Mouse (Mus musculus) right cerebral cortex, postnatal 10 days (tissue): ENCODE data around the gene Ppcs.

ENCODE experiments used
- DNase-seq, 2 experiments: peaks; one replicate each; pipeline ENCODE4 v3.0.0; 2021; ENCODE audit warnings: low spot score in 2 of 2

The Ppcs gene

DNA sequence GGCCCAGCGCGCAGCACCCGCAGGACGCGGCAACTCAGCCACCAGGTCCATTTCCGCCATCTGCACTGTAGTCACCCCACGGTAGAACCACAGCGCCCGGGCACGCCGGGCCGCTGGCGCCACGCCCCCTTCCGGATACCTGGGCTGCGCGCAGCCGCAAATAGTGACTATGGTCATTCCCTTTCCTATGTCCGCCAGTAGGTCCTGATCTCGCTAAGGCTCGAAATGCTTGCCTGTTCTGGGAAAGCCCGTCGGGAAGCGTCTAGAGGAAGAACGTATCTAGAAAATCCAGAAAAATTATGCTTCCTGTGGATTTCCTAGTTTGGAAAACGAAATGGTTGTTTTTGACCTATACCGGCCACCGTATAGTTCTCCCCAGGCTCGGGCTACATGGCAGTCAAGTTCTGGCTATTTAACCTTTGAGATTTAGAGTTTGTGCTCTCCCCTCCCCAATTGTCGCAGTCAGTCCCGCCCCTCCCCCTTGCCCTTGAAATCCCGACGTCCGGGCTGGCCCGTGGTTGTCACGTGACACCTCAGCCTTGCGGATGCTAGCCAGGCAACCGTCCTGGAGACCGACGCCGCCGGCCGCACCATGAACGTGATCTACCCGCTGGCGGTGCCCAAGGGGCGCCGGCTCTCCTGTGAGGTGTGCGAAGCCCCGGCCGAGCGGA is at the start of gene Ppcs, which contains the start of gene Zmynd12:
Ppcs (minus strand) TSS at position 127 of the 671 bp plus-strand sequence.
Zmynd12 (plus strand) TSS at position 521 of the 671 bp plus-strand sequence.
- DNase-seq = peak; percentile 90 to 92

DNA sequence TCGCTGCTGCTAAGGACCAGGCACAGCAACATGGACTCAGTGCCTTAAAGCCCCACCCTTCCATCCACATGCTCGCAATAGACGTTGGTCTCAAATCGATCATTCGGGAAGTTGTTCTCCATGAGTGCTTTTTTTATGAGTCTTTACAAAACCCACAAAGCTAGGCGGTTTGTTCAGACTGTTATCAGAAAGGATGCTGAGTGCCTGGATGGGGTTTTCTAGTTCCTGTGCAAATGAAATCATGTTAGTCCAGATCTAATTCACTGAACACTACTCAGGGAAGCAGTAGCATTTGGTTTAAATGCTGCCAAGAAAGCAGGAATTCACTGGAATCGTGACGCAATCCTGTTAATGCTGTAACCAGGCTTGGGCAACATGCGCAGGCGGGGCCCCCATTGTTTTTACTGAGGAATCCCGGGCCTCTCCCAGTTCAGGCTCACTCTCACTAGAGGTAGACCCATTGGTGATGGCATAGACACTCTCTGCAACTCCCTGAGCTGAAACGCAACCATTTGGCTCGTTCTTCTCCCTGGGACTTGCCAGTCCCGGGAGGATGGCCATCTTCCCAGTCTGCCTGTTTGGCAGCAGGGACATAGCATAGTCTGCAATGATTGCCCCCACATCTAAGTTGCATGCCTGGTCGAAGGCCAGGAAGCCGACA is 45.6 kb upstream of the Ppcs start:
- DNase-seq = peak; percentile 67

DNA sequence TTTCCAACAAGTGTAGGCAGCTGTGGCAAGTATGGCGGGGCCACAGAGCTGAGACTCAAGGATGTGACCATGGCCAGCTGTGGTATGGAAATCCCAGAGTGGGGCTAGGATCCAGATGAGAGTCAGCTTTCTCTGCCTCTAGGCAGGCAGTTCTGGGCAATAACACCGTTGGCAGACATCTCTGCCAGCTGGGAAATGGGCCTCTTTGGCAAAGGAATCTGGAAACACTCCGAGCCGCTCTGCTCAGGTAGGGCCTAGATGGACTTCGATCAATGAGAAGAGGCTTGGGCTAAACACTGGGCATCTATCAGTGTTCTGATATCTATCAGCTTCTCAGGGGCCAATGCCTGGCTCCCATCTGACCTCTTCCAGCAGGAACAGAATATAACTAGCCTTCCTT is 43.6 kb upstream of the Ppcs start:
- no peak for DNase-seq

DNA sequence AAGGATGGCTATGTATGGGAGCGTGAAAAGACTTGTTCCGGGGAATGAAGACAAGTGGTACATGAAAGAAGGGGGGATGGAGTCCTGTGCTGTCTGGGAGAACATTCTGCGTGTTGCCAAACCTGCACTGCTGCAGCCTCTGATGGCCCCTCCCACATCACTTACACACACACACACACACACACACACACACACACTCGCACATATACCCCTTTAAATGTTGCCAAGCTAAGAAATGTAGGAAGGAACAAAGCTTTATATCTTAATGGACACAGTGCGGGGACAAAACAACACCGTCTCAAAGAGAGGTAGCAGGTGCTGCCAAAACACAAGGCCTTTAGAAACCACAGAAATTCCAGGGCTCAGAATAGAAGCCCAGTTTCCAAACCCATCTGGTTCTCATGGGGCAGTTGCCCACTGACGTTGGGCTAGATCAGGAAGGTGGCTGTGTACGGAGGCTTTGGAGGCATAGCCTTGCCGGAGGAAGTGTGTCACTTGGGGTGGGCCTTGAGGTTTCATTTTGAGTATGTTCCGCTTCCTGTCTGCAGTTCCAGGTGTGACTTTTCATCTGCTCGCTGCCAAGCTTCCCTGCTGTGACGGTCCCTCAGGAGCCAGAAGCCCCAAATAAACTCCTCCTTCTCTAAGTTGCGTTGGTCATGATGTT is 41.7 kb upstream of the Ppcs start:
- DNase-seq = no peak

DNA sequence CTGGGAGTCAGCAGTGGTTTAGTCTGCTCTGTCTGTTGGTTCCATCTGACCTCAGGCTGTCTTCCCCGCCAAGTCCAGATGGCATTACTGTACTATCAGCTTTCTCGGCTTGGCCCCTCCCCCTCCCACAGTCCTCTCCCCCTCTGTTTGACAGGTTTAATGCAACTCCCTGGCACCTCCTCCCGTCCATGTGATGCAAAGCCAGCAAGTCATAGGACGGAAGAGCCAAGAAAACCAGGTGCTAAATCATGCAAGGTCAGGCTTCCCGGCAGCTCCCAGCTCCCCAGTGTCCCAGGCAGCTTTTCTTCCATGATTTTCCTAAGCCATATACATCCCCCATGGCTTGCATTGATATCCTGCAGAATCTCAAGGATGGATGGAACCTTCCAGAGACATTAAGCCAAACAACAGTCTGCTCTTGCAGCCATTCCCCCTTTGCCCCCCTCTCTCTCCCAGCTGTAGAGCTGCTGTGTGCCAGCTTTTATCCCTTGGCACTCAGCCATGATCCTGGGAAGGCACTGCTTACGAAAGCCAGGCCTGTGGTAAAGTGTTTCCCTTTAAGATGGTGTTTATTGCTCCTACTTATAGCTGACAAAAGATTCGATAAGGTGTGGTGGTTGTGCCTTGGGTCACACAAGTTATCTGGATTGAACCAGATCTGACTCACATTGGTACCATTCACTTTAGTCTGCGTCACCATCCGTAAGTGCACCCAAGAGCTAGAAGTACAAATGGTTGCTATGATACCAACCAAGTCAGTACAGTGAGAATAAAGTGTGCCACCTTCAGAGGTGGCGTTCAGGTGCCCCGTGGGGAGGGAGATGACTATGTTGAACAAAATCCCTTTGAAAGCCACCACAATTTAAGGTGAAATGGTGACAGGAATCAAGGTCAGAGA is 40.9 kb upstream of the Ppcs start:
- peak; percentile 73 to 77 for DNase-seq

DNA sequence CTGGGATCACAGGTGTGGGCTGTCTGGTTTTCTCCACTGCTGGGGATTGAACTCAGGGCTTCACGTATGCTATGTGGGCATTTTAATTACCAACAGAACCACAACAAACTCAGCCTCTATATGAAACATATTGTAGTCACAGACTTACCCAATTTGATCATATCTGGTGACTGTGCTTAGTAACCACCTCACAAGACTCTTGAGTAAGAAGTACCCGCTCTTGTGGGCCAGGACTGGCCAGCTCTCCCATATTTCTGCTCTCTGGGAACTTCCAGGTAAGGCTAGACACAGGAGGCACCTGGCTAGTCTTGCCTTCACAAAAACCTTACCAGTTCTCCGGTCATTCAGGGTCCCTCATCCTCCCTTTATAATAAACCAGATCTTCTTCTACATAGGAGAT is 40.2 kb upstream of the Ppcs start:
- no peak for DNase-seq

DNA sequence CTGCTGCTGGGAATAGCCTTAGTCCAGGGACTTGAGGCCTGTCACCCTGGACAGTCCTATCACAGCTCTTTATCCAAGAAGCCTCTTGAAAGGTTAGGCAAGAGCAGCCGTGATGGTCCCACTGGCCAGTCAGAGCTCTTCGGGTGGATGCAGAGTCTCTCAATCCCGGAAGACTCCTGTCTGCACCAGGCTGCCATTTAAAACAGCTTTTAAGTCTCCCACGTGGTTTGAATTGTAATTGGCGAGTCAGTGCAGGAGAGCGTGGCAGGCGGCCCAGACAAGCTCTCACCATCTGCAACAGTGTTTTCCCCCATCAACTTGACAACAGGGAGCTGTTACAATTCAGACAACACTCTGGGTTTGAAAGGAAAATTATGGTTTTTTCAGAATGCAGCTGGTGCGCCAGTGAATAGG is 38.5 kb upstream of the Ppcs start:
- DNase-seq = peak; percentile 93 to 95

DNA sequence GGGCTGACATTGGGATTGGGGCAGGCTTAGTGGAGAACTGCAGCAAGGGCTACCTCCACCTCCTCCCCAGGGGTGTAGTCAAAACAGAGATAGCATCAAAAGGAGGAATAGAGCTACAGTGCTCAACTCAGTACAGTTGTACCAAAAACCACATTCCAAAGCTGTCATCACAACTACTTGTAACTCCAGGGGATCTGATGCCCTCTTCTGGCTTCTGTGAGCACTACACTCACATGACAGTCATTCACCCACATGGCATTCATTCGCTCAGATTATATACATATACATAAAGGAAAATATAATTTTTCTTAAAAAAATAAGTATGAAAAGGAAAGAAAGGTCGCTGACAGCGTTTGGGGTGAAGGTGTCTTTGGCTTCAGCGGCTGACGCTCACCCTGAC is 38.1 kb upstream of the Ppcs start:
- peak; percentile 65 to 71 for DNase-seq

DNA sequence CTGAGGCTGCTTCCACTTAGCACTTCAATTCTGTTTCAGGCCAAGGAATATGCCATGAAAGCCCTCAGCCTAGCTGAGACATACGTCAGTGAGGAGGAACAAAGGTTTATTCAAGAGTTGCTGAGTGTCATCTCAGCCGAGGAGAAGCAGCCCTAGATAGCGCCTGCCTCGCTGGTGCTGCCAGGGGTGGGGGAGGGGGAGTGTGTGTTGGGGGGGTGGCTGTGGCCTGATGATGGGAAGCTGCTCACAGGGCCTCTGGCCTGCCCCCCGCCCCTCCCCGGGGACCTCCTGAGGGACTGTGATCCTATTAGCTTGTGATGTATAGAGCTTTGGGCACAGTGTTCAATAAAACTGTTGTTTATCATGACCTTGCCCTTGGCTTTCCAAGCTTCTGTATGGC is 31.3 kb upstream of the Ppcs start:
- DNase-seq = no peak

DNA sequence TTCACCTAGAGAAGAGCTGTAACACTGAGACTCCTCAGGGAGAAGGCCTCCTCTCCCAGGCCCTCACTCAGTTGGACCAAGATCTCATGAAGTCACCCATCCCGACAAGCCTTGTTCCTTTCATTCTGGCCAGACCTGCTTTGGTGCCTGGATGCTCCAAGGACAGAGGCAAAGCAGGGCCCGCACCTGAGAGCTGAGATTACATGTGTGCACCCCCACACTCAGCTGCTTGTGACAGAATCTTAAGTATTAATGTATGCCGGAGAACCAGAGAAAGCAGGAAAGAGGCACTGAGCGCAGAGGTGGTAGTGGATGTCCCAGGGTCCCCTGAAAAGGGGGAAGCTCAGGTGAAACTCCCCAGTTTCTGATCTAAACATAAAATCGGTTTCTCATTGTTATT is 30.9 kb upstream of the Ppcs start:
- DNase-seq = no peak

DNA sequence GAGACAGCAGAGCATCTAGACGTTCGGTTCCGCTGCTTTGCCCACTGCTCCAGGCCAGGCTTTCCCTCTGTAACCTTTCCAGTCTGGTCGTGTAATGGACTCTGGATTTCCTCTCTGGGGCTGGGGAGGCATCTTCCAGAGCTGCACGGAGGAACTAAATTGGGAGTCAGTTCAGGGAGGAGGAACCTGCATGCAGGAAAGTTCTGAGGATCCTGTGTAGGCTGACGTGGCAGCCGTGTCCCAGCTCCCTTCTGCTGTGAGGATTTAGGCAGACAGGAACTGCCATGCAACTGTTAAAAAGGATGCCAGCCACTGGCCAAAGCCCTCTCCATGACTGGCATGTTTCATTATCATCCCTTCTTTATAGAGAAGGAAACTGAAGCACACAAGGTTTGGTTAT is 28.2 kb upstream of the Ppcs start:
- DNase-seq = no peak

DNA sequence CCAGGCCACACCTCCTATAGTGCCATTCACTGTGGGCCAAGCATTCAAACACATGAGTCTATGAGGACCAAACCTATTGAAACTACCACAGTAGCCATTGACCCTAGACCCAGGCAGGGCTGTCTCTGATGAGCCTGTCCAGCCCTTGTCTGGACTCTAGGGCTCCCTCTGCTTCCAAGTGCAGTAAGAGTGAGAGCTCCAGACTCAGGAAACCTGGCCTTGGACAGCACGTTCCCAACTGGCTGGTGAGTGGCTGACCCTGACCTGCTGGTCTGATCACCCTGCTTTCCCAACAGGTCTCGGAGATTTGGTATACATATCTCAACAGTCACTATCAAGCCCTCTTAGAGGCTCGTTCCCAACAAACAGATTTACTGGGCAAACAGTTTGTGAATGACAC is 25.6 kb upstream of the Ppcs start:
- DNase-seq = no peak

DNA sequence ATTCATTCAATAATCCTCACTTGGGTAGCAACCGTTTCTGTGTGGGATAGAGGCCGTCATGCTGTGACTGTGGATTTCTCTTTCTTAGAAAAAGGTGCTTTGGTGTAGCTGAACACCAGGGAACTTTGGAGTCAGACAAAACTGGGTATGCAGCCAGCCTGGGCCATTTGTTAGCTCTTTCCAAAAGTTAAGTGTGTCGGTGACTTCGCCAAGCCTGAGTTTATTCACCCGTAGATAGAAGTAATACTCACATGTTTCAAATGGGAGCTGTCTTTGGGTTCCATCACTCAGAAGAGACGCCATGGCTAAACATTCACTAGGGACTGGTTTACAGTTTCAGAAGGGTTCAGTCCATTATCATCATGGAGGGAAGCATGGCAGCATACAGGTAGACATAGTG is 25.0 kb upstream of the Ppcs start:
- DNase-seq = no peak

DNA sequence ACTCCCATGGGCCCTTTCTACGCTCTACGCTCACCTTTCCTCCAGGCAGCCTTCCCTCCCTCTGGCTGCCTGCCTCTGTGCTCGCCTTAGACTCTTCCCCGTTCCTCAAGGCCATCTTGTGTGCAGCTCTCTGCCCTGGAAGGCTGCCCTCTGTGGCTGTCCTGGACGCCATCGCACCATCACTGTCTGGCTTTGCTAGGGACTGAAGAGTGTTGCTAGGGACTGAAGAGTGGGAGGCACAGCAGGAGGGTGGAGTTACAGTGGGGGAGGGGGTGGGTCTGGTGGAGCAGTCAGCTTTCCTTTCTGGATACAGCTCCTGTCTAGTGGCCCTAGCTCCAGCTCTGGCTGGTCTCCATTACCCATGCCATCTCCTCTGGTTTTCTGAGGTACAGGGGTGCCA is 20.3 kb upstream of the Ppcs start:
- no peak for DNase-seq

DNA sequence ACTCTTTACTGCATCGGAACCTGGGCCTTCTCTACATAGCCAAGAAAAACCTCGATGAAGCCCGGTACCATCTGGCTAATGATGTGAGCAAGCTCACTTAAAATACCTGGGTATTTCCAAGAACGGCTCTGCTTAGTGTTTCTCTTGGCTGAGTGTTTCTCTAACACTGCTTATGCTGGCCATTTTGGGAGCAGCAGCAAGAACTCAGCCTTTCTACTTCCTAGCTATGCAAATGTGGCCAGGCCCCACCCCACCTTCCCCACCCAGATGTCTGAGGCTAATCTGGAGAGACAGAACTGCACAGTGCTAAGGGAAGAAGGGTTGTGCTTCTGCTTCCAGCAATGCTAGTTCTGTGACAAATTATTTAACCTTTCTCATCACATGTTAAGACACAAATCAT is 19.6 kb upstream of the Ppcs start:
- DNase-seq = no peak

DNA sequence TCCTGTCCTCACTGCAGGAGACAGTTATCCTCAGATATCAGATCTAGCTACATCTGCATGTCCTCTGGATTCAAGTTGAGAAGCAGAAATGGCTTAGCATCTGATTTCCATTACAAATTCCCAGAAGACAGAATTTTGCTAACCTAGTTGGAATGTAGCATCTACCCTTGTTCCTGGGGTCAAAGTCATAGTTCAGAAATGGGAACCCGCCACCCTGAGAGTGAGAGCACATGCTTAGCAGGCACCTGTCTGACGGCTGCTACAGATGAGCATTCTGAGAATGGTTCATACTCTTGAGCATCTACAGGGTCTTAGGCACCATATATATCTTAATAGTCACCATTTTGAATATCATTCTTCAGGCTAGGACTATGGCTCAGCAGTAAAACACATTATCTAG is 15.7 kb upstream of the Ppcs start:
- DNase-seq = no peak

DNA sequence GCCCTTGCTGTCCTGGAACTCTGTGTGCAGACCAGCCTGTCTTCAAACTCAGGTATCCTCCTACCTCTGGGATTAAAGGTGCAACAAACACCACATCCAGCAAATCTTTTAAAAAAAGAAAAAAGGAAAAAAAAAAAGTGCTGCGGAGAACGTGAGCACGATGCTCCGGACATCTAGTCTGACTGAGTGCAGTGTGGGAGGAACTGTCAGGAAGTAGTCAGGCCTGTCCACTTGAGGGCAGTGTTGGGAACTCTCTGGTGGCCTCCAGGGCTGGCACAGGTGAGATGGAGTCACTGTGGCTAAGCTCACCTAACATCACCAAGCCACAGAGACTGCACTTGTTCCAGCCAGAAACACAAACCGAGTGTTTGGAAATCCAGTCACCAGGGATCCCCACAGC is 8.5 kb upstream of the Ppcs start:
- peak in 1 of 2 experiments; percentile 48 for DNase-seq

DNA sequence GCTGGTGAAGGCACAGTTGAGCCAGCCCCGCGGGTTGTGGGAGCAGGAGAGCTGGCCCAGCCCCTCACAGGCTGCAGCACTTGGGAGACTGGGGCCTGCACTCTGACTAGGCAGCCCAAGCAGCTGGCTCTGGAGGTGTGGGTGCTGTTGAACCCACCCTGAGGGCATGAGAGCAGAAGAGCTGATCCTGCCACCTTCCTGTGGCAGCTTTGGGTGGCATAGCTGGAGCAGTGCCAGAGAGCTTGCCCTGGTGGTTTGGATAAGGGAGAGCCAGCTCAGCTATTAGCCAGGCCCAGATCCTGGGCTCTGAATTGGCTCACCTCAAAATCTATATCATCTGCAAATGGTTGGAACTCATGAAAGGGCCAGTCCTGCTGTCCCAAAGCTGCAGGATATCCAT is 5.5 kb upstream of the Ppcs start:
- DNase-seq = no peak

DNA sequence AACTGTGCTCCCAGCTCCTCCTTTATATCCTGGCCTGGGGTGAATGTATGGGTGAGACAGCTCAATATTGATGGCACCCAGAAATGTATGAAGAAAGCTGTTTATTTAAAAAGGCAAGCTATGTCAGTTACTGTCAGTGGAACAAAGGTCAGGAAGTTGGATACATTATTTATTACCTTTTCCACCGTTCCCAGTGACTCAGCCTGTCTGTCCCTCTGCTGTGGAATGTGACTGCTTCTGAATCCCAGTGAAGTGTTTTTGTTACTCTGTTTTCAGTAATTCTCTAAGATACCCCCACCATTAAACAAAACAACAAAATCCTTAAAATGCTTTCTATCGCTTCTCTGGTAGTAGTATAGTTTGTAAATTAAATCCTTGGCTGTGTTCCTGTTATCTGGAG is 3.4 kb upstream of the Ppcs start:
- DNase-seq = no peak

DNA sequence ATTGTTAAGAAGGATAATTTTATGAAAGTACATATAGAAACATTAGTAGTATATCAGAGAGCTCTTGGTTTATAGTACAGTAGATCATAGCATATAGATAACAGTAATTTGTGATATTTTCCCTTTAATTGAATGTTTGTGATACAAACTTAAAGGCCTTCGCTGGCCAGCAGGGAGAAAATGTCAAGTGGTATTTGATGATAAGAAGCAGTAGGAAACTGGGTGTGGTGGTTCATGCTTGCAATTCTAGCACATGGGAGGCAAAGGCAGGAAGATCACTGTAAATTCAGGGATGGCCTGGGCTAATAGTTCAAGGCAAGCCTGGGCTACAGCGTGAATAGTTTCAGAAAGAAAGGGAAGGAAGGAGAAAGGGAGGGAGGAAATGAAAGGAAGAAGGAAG is 2.9 kb upstream of the Ppcs start:
- DNase-seq = no peak

DNA sequence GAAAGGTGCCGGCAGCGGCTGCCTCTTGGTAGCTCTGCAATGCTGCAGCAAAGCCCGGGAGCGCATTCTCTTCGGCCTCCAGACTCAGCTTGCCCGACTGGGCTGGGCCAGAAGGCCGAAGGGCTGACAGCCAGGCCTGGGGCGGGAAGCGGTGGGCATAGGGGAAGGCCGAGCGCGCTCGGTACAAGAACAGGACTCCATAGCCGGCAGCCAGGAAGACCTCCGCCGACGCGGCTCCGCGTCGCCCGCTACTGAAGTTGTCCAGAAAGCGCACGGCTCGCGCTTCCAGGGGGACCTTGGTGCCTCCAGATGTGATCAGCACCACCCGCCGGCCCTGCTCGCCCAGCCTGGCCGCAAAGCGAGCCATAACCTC is 313 bp downstream of the Ppcs start:
- DNase-seq = peak in 1 of 2 experiments; percentile 50

DNA sequence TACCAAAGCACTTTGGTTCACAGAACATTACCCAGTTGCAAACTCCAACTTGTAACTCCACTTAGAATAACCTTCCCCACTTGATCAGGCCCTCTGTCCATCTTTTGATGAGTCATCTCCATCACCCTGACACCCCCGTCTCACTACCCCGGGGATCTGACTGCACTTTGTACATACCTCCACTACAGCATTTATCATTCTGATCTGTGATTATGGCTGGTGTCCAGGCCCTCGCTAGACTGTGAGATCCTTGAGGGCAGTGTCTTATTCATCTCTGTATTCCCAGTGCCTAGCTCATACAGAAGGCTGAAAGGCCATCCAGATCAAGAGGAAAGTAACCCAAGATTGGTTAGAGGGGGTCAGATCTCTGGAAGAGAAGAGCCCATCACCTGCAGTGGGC is 1.0 kb downstream of the Ppcs start:
- no peak for DNase-seq
